Mouse (Mus musculus): ENCODE measurements around the gene Pttg1.

Pttg1 gene

GRCm38 (mm10) chr11:43408888-43409287 lies 17.2 kb downstream of the Pttg1 start:
- no peak for DNase-seq (ENCODE audit: low read depth)

GRCm38 (mm10) chr11:43404150-43404807 lies 21.8 kb downstream of the Pttg1 start:
- no peak for DNase-seq (ENCODE audit: low read depth)

- no peak for DNase-seq (ENCODE audit: low read depth)
Measured at GRCm38 (mm10) chr11:43400131-43400530, 25.9 kb downstream of the Pttg1 start.

- DNase-seq (ENCODE audit: low read depth) = peak; percentile 47
Measured at GRCm38 (mm10) chr11:43399297-43399696, 26.8 kb downstream of the Pttg1 start.

- no peak for DNase-seq (ENCODE audit: low read depth)
Measured at GRCm38 (mm10) chr11:43396672-43397071, 29.4 kb downstream of the Pttg1 start.

GRCm38 (mm10) chr11:43396246-43396645 lies 29.8 kb downstream of the Pttg1 start:
- DNase-seq (ENCODE audit: low read depth) = no peak

GRCm38 (mm10) chr11:43395073-43395948 lies 30.7 kb downstream of the Pttg1 start:
- peak; percentile 46 for DNase-seq (ENCODE audit: low read depth)

GRCm38 (mm10) chr11:43393325-43393724 lies 32.7 kb downstream of the Pttg1 start:
- no peak for DNase-seq (ENCODE audit: low read depth)

- DNase-seq (ENCODE audit: low read depth) = no peak
Measured at GRCm38 (mm10) chr11:43392757-43393156, 33.3 kb downstream of the Pttg1 start.

GRCm38 (mm10) chr11:43389118-43389517 lies 36.9 kb downstream of the Pttg1 start:
- no peak for DNase-seq (ENCODE audit: low read depth)

GRCm38 (mm10) chr11:43388122-43389097 lies 37.6 kb downstream of the Pttg1 start:
- DNase-seq (ENCODE audit: low read depth) = no peak

- no peak for DNase-seq (ENCODE audit: low read depth)
Measured at GRCm38 (mm10) chr11:43387004-43387880, 38.8 kb downstream of the Pttg1 start.

- no peak for DNase-seq (ENCODE audit: low read depth)
Measured at GRCm38 (mm10) chr11:43385716-43386115, 40.3 kb downstream of the Pttg1 start.

GRCm38 (mm10) chr11:43385055-43385649 lies 40.9 kb downstream of the Pttg1 start:
- peak; percentile 85 for DNase-seq (ENCODE audit: low read depth)

- DNase-seq (ENCODE audit: low read depth) = no peak
Measured at GRCm38 (mm10) chr11:43383581-43383980, 42.5 kb downstream of the Pttg1 start.

GRCm38 (mm10) chr11:43380901-43381300 lies 45.1 kb downstream of the Pttg1 start:
- DNase-seq (ENCODE audit: low read depth) = no peak

- no peak for DNase-seq (ENCODE audit: low read depth)
Measured at GRCm38 (mm10) chr11:43379911-43380485, 46.1 kb downstream of the Pttg1 start.

GRCm38 (mm10) chr11:43379488-43379887 lies 46.6 kb downstream of the Pttg1 start:
- no peak for DNase-seq (ENCODE audit: low read depth)

GRCm38 (mm10) chr11:43377083-43377850 lies 48.8 kb downstream of the Pttg1 start:
- DNase-seq (ENCODE audit: low read depth) = no peak

- no peak for DNase-seq (ENCODE audit: low read depth)
Measured at GRCm38 (mm10) chr11:43376598-43376997, 49.5 kb downstream of the Pttg1 start.
